Mouse (Mus musculus): ENCODE measurements at regions not wholly inside any gene's neighbourhood (a gene's known extent, or its start where the extent isn't known, plus 50 kb on each side); places are given as distances from the start of the nearest gene placed in this dataset.
"Not testable (repeated sequence)": the region's sequence is repeated elsewhere in the genome, so short reads cannot be mapped to it uniquely, and the experiment has no call there.

GRCm38 (mm10) chr8:89514270-89514669 is 470.3 kb upstream of the Sall1 start:
- no peak for DNase-seq

GRCm38 (mm10) chr8:89507639-89508038 is 463.7 kb upstream of the Sall1 start:
- no peak for DNase-seq

DNA sequence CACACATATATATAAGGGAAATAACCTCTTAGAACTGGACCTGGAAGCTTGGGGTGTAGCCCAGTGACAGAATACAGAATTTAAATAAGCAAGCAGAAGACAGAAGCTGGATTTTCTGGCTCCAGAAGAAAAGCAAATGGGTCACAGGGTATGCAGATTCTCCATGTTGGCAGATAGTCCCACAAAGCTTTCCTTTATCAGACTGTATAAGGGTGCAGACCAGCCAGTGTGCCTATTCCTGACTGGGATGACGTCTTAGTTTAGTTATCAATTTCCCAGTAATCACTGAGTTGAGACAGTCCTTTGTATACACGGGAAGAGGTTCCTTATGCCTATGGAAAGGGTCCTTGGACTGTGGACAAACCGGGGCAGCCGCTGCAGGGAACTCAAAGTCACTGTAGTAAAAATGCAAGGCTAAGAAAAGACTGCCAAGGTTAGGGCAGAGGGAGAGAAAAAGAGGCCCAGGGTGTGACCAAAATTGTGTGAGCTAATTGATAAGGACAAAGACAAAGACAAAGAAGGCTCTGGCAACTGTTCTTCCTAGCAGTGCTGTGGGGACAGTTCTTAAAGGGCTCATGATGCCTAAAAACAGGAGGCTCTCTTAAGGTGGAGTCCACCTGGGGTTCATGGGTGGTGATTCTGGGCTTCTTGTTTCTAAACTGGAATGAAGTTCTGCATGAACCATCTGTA is 459.7 kb upstream of the Sall1 start:
- DNase-seq, result no peak

GRCm38 (mm10) chr8:89503030-89503429 is 459.1 kb upstream of the Sall1 start:
- DNase-seq, result no peak

DNA sequence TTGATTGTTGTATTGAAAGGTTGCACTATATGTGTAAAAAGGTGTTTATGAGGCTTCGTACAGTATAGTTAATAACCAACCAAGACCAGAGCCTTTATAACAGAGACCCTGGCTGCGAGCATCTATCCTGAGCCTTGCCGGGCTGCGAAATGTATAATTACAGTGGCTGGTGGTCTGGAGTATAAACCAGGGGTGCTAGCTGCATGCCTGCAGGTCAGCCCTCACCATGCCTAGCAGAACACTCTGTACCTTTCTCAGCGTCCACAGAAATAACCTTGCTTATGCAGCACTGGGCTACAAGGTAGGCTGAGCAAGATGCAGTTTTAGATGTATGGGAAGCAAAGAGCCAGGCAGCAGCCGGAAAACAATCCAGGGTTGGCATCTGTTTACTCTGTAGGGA is 457.8 kb upstream of the Sall1 start:
- DNase-seq, result no peak

DNA sequence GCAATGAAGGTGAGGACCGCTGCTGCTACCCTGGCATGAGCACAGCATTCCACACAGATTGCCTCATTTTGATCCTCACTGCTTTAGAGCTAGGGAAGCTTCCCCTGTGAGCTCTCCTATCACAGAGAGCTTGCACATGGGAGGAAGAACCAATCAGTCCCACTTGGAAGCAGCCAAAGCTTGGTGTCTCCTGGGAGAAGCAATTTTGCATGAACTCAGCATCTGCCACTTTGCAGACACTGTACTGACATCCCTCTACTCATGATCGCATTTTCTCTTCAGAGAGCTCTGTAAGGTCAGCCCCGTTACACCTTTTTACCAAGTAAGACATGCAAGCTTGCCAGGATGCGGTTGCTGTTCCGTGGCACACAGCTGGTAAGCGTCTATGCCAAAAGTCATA is 455.9 kb upstream of the Sall1 start:
- DNase-seq, result no peak

GRCm38 (mm10) chr8:89498088-89498695 is 454.2 kb upstream of the Sall1 start:
- no peak for DNase-seq

DNA sequence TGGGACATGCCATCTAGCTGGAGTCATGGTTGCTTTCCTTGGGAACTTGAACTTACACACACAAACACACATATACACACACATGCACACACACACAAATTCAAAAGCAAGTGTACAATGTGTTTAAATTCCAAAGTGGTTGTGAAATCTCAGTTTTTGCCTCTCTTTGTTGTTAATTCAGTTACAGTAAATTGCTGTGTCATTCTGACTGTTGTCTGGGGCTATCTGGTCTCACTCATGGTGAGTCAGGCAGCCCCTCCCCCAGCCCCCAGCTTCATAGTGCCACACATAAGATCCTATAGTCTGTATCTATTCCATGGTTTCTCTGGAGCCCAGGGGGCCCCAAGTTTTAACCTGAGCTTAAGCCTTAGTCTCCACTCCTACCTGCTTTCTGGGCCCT is 448.4 kb upstream of the Sall1 start:
- no peak for DNase-seq

- not testable (repeated sequence) for DNase-seq
Measured at GRCm38 (mm10) chr8:89482481-89482880, 438.5 kb upstream of the Sall1 start.

- DNase-seq, result no peak
Measured at GRCm38 (mm10) chr8:89476930-89477329, 433.0 kb upstream of the Sall1 start.

GRCm38 (mm10) chr8:89471116-89471515 is 427.2 kb upstream of the Sall1 start:
- no peak for DNase-seq

DNA sequence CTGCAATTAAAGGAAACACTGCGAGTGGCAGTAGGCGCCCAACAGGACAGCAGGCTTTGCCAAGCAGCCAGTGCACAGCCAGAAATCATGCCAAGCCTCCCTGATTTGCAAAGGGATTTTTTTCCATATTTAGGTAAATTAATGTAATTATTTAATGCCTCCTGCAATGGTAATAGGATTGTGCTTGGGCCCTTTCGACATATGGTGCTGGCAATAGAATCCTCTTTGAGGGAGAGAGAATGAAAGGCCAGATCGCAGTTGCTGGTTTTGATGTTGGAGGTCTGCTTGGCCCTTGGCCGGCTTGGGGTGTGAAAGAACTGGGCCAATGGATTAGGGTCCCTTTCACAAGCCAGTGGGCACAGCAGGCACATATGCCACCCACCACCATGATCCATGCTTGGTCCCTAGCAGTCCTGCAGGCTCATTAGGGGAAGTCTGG is 424.8 kb upstream of the Sall1 start:
- DNase-seq, result peak; percentile 7 to 23

DNA sequence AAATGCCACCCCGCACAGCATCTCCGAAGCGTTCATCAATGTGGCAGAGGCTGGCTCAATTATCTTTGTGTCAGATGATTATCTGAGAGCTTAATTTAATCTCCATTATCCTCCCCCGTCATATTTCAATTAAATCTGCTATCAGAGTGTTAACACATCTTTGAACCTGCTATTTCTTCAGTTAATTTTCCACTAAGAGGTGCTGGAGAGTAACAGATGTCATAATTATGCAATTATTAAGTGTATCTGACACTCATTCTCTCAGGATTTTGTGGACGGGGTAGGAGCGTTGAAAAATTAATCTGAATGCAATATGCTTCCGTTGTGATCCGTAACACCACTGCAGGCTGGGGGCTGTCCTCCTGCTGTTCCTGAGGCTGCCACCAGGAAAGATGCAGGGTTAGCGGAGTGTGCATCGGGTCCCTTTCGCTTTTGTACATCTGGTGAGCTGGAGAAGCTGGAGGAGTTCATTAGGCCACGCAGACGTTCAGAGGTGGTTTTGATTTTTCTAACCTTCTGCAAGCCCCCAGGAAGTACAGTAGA is 421.3 kb upstream of the Sall1 start:
- no peak for DNase-seq

DNA sequence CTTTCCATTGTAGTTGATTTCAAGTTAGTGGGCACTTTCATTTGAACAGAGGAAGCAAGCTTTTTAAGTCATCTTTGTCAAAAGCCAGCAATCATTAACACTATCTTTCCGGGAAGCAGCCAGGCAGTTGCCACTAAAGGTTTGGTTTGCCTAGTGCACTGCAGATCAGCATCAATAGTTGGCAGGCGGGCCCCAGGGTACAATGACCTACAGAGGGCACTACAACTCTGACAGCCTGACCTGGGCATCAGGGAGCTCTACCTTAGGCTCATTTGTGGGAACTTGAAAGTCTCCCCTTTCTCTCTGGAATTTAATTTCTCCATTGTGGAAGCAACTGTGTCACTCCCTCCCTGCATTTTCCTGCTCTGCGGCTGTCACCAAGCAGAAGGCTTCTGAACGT is 412.6 kb upstream of the Sall1 start:
- no peak for DNase-seq

DNA sequence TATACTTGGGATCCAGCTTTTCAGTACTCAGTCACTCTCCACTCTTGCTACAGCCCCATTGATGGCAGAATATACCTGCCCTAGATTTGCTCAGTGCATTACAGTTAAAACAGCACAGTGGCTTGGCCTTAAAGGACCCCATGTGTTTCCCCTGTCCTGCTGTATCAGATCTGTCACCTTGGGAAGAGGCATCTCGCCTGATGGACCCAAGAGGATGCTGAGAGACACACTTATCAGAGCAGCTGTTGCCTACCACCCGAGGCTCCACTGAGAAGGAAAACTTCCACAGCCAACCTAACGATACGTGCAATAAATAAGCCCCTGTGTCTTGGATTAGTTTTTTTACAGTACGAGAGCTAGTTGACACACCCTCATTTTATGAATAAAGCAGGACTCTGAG is 411.8 kb upstream of the Sall1 start:
- no peak for DNase-seq

DNA sequence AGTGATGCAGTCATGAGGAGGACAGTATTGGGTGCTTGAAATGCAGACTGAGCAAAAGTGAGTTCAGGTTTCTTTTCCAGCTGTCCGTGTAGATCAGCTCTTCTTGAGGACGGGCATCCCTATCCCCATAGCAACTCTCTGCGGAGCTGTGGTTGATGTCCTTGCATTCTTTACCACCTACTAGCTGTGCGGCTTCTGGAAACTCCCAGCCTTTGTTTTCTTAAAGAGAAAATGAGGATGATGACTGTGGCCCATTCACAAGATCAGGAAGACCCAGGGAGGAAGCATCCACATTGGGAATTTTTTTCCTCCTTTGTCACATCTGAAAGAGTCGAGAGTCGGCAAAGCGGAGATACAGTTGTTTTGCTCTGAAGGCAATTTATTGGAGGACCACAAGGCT is 410.2 kb upstream of the Sall1 start:
- no peak for DNase-seq

GRCm38 (mm10) chr8:89453724-89454123 is 409.8 kb upstream of the Sall1 start:
- DNase-seq, result no peak

DNA sequence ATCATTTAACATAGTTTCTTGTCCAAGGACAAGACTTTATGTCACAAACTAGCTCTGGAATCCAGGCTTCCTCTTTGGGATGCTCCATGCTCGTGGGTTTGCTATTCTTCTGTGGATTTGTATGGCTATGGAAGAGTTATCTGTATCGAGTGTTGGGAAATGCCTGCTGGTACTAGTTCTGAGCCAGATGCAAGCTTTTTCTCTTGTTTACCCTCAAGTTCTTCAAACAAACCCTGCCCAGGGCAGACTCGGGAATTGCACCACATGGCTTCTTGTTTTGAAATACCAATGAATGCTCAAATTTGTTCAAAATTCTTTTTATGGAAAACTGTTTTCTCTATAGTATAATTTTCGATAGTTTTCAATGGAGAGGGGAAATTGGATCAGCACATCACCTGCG is 400.5 kb upstream of the Sall1 start:
- DNase-seq, result no peak

- DNase-seq, result no peak
Measured at GRCm38 (mm10) chr8:89439304-89439703, 395.3 kb upstream of the Sall1 start.

DNA sequence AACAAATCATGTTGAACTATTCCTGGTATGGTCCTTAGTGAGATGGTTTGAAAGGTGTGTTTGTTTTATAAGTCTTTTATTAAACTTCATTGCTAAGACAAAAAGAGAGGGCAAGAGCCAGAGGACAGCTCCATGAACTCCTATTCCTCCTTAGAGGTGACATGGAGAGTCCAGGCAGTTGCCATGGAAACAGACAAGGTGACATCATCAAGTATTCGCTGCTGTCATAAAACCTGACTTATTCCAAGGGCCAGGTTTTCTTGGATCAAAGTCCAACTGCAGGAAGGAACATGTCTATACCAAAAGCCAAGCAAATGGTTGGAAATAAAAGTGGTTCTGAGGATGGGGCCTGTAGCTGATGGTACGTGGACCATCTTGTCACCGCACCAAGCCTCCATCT is 383.0 kb upstream of the Sall1 start:
- no peak for DNase-seq

- DNase-seq, result no peak
Measured at GRCm38 (mm10) chr8:89415287-89415686, 371.3 kb upstream of the Sall1 start.

DNA sequence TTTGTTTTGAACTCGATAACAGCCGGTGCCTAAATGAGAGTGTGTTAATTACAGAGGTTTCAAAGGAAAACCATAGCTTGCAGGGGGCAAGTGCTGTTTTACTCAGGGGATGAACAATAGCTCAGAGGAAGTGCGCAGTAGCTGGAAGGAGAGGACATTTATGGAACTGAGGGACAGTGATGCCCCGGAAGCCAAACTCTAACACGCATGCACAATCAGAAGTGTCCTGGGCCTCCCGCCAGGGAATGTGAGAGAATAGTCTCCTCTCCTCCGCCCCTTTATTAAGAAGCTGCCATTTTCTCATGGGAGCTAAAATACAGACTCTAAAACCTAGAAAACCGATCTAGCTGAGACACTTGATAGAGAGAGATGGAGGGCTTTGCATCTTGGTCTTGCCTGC is 368.5 kb upstream of the Sall1 start:
- DNase-seq, result no peak

DNA sequence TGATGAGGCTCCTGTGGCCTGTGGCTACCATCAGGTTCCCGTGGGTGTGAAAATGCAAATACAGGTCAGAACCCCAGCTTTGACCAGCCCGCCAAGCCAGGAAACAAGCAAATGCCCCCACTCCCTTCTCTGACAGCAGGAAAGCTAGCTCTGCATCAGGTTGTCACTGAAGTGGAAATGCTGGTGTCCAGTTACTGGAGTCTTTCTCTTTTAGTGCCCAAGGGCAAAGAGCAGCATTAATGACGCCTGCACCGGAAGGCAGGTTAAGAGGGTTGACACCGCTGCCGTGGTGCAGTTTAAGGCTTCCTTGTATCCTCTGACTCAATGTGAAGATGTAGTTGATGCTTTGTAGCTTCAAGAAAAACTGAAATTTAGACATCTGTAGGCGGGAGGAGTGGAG is 368.1 kb upstream of the Sall1 start:
- no peak for DNase-seq

DNA sequence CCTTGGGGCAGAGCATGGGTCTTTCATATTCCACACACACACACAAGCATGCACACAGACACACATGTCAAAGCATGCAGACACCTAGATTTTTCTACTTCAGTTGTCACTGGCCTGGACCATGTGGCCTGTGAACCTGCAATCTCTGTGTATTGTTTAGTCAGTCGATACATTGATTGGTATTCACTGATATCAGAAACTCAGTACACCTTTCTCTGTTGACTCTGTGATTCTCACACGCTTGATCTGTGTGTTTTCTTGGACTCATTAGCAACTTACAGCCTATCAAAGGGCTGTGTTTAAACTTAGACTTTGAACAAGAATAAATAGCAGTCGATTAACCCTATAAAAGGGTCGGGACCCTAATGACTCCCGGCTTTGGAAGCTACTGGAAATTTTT is 362.7 kb upstream of the Sall1 start:
- DNase-seq, result no peak

DNA sequence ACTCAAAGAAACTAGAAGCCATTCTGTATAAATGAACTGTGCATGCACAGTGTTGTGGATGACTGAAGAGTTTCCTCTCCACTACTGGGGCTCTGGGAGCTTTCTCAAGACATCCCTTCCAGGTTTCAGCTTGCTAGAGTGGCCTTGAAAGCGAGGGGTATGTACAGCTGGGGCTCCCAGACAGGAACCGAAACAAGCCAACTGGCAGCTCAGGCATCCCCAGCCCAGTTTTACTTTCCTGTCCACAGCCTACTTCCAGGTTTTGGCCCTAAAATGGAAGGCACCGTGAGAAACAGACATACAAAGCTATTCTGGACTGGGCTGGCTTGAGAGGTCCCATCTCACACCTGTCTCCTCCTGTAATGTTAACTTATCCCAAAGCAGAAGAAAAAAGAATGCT is 360.3 kb upstream of the Sall1 start:
- DNase-seq, result no peak

Measured in cerebellum, adult 18-20 months (tissue).